Mouse (Mus musculus) heart, embryonic 16.5 days (tissue): ENCODE data around the gene Cd164l2. TPM values are rescaled to one million over a fixed set of nuclear protein-coding genes. Genes with fewer than 3 reads are reported as not detected.

Experiments used
- ATAC-seq: fragments of 200-750 bp; cut with Nextera tagmentation; replicated peaks from 2 replicates; pipeline ENCODE4 v1.8.0; 2017; ENCODE audit warnings: moderate number of reproducible peaks; ENCODE audit not compliant: insufficient read depth, low FRiP score; ENCODE audit errors: extremely low read depth
- H3K27ac ChIP-seq: fragments of 300-500 bp; sonication (generic); 2 replicates; pipeline ENCODE4 v1.5.1; 2014; ENCODE audit warnings: mild to moderate bottlenecking, low read length, control low read depth, moderate library complexity
- H3K27me3 ChIP-seq: fragments of 300-500 bp; sonication (generic); 2 replicates; pipeline ENCODE4 v1.6.1; 2014; ENCODE audit warnings: low read length, mixed read lengths; ENCODE audit not compliant: control insufficient read depth, insufficient read depth
- H3K36me3 ChIP-seq: fragments of 300-500 bp; sonication (generic); 2 replicates; pipeline ENCODE4 v1.6.1; 2014; ENCODE audit not compliant: control insufficient read depth, insufficient read depth
- H3K4me1 ChIP-seq: fragments of 300-500 bp; sonication (generic); 2 replicates; pipeline ENCODE4 v1.6.1; 2014; ENCODE audit warnings: low read length, mixed read lengths; ENCODE audit not compliant: control insufficient read depth, insufficient read depth
- H3K4me2 ChIP-seq: fragments of 300-500 bp; sonication (generic); 2 replicates; pipeline ENCODE4 v1.6.1; 2014; ENCODE audit warnings: low read depth, mild to moderate bottlenecking, control low read depth, low read length
- H3K4me3 ChIP-seq: fragments of 300-500 bp; sonication (generic); 2 replicates; pipeline ENCODE4 v1.5.1; 2014; ENCODE audit warnings: mild to moderate bottlenecking, control low read depth, low read length
- H3K9ac ChIP-seq: fragments of 300-500 bp; sonication (generic); 2 replicates; pipeline ENCODE4 v1.6.1; 2014; ENCODE audit warnings: low read length, control low read depth
- H3K9me3 ChIP-seq: fragments of 300-500 bp; sonication (generic); replicated peaks from 2 replicates; pipeline ENCODE4 v1.6.1; 2016; ENCODE audit warnings: low read length; ENCODE audit not compliant: control insufficient read depth
- WGBS: fragments of 180-500 bp; shearing (Covaris S2); extraction: QIAGEN DNeasy Blood & Tissue Kit; methylation state at CpG from one replicate; pipeline ENCODE4 v1.1.7; 2014; 5-methylcytosine and 5-hydroxymethylcytosine counted together
- polyA plus RNA-seq: library from polyadenylated mRNA; unstranded; fragments of >200 nt; fragmentation: Nextera tagmentation; extraction: Ambion mirVana; gene quantifications from 2 replicates; pipeline ENCODE4 v1.2.1, GENCODE M21; 2015

Gene Cd164l2
- polyA plus RNA-seq = 0.66 TPM in 1 of 2 replicates, not detected in the other

DNA sequence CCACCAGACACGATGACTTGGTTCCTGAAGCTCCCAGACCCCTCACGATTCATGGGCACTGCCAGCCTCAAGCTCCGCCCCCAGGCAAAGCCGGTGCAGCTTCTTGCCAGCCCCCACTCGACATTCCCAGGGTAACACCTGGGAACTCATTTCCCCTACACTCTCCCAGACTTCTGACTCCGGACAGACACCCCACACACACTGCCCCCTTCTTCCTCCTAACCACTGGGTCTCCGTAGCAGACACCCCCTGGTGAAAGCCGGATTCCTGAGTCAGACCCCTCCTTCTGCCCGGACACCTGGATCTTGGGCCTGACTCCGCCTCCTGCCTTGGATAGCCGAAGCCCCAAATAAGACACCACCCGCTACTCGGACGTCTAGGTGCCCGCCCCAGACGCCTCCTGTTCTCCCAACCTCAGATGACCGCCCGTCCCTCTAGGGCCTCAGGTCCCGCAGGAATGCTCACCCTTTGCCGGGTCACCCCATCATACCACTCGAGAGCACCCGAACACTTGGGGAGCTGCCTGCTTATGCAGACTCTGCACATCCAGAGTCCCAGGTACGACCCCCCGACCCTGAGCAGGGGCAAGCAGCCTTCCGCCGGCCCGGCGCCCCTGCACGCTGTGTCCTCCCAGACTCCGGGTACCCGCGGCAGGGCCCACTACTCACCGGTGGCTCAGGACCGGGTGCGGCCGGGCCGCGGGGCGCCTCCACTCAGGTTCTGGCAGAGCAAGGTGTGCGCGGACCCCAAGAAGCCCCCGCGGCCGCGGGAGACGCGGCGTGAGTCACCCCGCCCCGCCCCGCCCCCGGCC is at the start of gene Cd164l2, which contains the start of gene Gpr3:
Gene Cd164l2, plus strand, starts transcription at position 381 of the 811 bp plus-strand sequence.
Gene Gpr3, minus strand, starts transcription at position 786 of the 811 bp plus-strand sequence.
- Histone ChIP-seq H3K4me1 (peaks cover 11% of the 10 kb centered on the region), H3K4me3 (peak within 1 kb of the TSS; percentile 70), H3K27ac (no peak within 1 kb of the TSS), H3K4me2 (peak within 1 kb of the TSS; percentile 89), H3K36me3 (no peaks in the 10 kb centered on the region), H3K27me3 (peaks cover 13% of the 10 kb centered on the region), H3K9ac (peak within 1 kb of the TSS; percentile 68), H3K9me3 (no peaks in the 10 kb centered on the region)
- WGBS = 2% methylated on average over 52 of the region's 52 CpGs
- peak; percentile 30 for ATAC-seq

DNA sequence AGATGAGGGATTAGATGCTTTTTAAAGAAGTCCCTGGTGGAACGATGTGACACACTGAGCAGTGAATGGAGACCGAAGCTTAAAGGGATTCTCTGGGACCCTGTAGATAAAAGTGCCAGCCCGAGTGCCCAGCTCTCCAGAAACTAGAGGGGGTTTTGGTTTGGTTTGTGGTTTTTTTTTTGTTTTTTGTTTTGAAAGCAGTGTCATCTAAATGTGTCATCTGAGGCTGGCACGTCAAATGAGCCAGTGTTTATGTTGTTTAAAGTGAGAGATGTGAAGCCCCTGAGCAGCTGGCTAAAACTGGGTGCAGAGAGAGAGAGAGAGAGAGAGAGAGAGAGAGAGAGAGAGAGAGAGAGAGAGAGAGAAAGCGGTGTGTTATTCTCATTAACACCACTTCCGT is 49.7 kb upstream of the Cd164l2 start:
- no peak for ATAC-seq
- Histone ChIP-seq H3K4me1 (peaks cover 35% of the 10 kb centered on the region), H3K4me2 (no peak overlapping the region), H3K4me3 (no peak overlapping the region), H3K9ac (no peak overlapping the region), H3K9me3 (no peaks in the 10 kb centered on the region), H3K27me3 (no peaks in the 10 kb centered on the region), H3K36me3 (peaks cover 3% of the 10 kb centered on the region; the same call in 1 of the 2 replicates), H3K27ac (no peak overlapping the region)
- WGBS = 67% methylated on average over 6 of the region's 6 CpGs

DNA sequence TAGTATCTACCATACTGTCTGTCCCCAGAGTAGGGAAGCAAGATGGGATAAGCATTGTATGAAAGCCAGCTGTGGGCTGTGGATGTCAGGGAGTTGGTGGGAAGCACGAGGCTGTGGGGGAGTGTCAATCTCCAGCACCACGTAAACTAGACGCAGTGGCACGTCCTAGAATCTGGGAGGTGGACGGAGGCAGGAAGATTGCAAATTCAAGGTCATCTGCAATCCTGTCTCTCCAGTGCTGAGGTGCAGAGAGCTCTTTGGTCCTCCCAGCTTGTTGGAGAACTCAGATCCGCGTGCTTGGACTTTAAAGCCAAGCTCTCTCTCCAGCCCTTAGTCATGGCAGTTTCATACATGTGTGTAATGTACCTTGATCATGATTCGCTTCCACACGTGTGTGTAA is 45.2 kb upstream of the Cd164l2 start:
- ATAC-seq = no peak
- 51% methylated on average over 9 of the region's 9 CpGs for WGBS
- peak overlapping the region; percentile 37; the same call in 1 of the 2 replicates for H3K27ac ChIP-seq
- peaks cover 3% of the 10 kb centered on the region; the same call in 1 of the 2 replicates for H3K36me3 ChIP-seq
- no peaks in the 10 kb centered on the region; the same call in 1 of the 2 replicates for H3K9me3 ChIP-seq
- no peaks in the 10 kb centered on the region for H3K27me3 ChIP-seq
- no peak overlapping the region for H3K4me3 ChIP-seq
- H3K4me1 ChIP-seq = peaks cover 41% of the 10 kb centered on the region
- no peak overlapping the region for H3K4me2 ChIP-seq
- no peak overlapping the region for H3K9ac ChIP-seq

DNA sequence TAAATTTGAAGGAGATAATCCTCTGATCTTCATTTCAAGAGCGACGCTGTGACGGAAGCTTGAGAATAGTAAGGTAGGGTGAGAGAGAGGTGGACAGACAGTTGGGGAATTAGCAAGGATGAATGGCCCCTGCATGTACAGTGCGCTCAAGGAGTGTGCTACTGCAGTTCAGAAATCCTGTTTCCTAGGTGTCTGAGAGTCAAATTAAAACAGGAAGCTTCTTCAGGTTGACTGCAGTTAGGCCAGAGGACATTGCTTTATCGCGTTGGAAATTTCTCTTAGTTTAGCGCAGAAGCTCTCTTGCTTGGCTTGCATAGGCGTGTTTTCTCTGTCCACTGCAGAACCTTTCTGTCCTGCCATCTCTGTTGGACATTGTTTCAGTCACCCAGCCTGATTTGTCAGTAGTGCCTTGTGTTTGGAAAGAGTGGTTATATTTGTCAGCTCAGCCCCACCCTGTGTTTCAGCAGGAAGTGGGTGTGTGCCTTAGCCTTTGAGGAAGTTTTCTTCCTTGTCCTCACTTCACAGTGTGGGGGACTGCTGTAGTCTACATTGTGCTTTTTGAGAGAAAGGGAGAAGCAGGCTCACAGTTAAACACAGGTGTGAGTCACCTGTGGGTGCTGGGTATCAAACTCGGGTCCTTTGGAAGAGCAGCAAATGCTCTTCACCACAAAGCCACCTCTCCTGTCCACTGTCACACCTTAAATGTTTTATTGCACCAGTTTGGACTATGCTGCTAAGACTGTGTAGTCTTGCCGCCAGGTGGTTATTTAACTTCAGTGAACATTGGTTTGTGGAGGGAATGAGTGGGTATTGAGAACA is 42.5 kb upstream of the Cd164l2 start:
- Histone ChIP-seq H3K4me1 (peaks cover 60% of the 10 kb centered on the region), H3K4me3 (no peak overlapping the region), H3K27ac (peak overlapping the region; percentile 79), H3K9me3 (no peaks in the 10 kb centered on the region; the same call in 1 of the 2 replicates), H3K36me3 (peaks cover 3% of the 10 kb centered on the region; the same call in 1 of the 2 replicates), H3K9ac (no peak overlapping the region; the same call in 1 of the 2 replicates), H3K27me3 (no peaks in the 10 kb centered on the region), H3K4me2 (peak overlapping the region; percentile 32)
- 0 out of 2 replicates have a peak, but pooled peaks have one; percentile 49 for ATAC-seq
- WGBS = 68% methylated on average over 10 of the region's 10 CpGs

DNA sequence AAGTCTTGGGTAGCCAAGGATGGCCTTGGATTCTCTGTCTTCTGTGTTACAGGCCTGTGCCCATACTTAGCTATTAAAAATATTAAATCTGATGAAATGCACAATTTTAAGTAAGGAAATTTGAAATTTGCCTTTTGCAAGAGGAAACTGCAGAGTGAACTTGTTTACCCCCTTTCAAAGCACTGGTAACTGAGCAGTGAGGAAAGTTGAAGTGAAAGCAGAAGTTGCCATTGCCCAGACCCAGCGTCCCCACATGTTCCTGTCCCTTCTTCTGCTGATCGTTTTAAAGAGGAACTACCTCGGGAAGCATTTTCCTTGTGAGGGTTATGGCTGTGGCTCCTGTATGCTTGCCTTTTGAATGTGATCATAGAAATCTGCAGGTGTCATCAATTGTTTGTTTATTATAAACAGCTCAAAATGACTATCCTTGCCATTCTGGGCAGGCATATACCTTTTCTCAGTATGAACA is 41.8 kb upstream of the Cd164l2 start:
- H3K9ac ChIP-seq = no peak overlapping the region
- H3K27me3 ChIP-seq = no peaks in the 10 kb centered on the region
- no peak overlapping the region for H3K4me3 ChIP-seq
- 61% methylated on average over 3 of the region's 3 CpGs for WGBS
- peak overlapping the region; percentile 79 for H3K27ac ChIP-seq
- no peak for ATAC-seq
- peaks cover 65% of the 10 kb centered on the region for H3K4me1 ChIP-seq
- no peaks in the 10 kb centered on the region for H3K36me3 ChIP-seq
- H3K4me2 ChIP-seq = no peak overlapping the region
- no peaks in the 10 kb centered on the region; the same call in 1 of the 2 replicates for H3K9me3 ChIP-seq

GRCm38 (mm10) chr4:133170616-133171015 is 41.3 kb upstream of the Cd164l2 start:
- peaks cover 70% of the 10 kb centered on the region for H3K4me1 ChIP-seq
- H3K36me3 ChIP-seq = no peaks in the 10 kb centered on the region
- 0 out of 2 replicates have a peak overlapping the region, but pooled peaks have one; percentile 41 for H3K27ac ChIP-seq
- no peak overlapping the region for H3K9ac ChIP-seq
- no peak overlapping the region for H3K4me2 ChIP-seq
- no peaks in the 10 kb centered on the region for H3K27me3 ChIP-seq
- no peaks in the 10 kb centered on the region; the same call in 1 of the 2 replicates for H3K9me3 ChIP-seq
- ATAC-seq = no peak
- H3K4me3 ChIP-seq = no peak overlapping the region

DNA sequence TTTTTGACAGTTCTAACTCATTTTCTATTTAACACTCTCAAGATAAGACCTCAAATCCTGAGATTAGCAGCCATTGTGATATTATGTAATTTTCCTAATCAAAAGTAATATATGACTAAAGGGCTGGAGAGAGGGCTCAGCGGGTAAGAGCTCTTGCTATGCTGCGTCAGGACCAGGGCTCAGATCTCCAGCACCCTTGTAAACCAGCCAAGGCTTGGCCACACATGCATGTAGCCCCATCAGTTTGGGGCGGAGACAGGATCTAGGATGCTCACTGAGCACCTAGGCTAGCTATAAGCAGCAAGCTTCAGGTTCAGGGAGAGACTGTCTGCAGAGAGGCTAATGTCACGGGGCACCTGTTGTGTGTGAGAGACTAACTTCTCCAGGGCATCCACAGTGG is 39.5 kb upstream of the Cd164l2 start:
- peaks cover 4% of the 10 kb centered on the region; the same call in 1 of the 2 replicates for H3K36me3 ChIP-seq
- no peak overlapping the region for H3K9ac ChIP-seq
- H3K4me3 ChIP-seq = no peak overlapping the region
- 75% methylated on average over 4 of the region's 4 CpGs for WGBS
- H3K27ac ChIP-seq = no peak overlapping the region; the same call in 1 of the 2 replicates
- no peaks in the 10 kb centered on the region for H3K27me3 ChIP-seq
- ATAC-seq = no peak
- peaks cover 74% of the 10 kb centered on the region for H3K4me1 ChIP-seq
- H3K4me2 ChIP-seq = no peak overlapping the region
- H3K9me3 ChIP-seq = no peaks in the 10 kb centered on the region; the same call in 1 of the 2 replicates

GRCm38 (mm10) chr4:133174361-133174760 is 37.6 kb upstream of the Cd164l2 start:
- Histone ChIP-seq H3K36me3 (peaks cover 8% of the 10 kb centered on the region; the same call in 1 of the 2 replicates), H3K4me3 (peak overlapping the region; percentile 26), H3K27me3 (no peaks in the 10 kb centered on the region), H3K4me2 (peak overlapping the region; percentile 41), H3K9ac (no peak overlapping the region), H3K4me1 (peaks cover 70% of the 10 kb centered on the region), H3K27ac (peak overlapping the region; percentile 84), H3K9me3 (no peaks in the 10 kb centered on the region; the same call in 1 of the 2 replicates)
- 20% methylated on average over 4 of the region's 4 CpGs for WGBS
- 0 out of 2 replicates have a peak, but pooled peaks have one; percentile 19 for ATAC-seq
